Mouse (Mus musculus): ENCODE results near the gene Tcte2. TPM values are rescaled to one million over a fixed set of nuclear protein-coding genes. Genes with fewer than 3 reads are reported as not detected.
"Not testable (repeated sequence)": the region's sequence is repeated elsewhere in the genome, so short reads cannot be mapped to it uniquely, and the experiment has no call there.

Tcte2 gene
- not detected in 2 replicates for total RNA-seq (2017)

DNA sequence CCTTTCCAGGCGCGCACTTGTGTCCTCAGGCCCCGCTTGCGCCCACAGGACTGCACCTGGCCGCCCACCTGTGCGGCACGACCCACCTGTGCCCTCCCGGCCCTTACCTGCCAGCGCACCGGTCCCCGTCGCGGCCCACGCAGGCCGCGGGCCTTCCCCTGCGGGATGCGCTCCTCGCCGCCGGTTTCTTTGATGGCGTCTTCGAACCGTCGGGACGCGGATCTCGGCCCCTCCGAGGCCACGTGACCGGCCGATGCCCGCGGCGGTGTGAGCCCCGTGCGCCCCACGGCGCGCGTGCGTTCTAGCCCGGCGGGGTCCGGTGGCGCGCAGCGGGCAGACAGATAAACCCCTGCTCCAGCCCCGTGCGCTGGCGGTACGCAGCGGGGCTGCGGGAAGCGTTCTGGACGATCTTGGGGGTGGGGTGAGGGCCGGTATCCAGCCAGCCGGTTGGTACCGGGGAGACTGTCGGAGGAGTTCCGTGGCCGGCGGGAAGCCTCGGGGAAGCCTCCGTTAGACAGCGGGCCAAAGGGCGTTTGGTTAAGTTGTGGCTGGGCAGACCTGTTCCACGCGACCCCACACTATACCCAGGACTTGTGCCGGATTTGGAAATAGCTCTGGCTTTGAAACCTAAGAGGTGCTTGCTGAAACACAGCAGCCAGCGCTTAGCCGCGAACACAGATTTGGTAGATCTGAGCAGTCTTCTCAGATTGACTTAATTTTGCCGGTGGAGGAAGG lies at the start of gene Tcte2:
TSS of gene Tcte2 (minus strand) at position 647 of the 735 bp plus-strand sequence.
- ATAC-seq (ENCODE audit: extremely low read depth, insufficient number of reproducible peaks, low FRiP score, poor library complexity, severe bottlenecking) = no peak

- no peak for ATAC-seq (ENCODE audit: extremely low read depth, insufficient number of reproducible peaks, low FRiP score, poor library complexity, severe bottlenecking)
Observed at GRCm38 (mm10) chr17:13806016-13806415, 44.4 kb upstream of the Tcte2 start.

DNA sequence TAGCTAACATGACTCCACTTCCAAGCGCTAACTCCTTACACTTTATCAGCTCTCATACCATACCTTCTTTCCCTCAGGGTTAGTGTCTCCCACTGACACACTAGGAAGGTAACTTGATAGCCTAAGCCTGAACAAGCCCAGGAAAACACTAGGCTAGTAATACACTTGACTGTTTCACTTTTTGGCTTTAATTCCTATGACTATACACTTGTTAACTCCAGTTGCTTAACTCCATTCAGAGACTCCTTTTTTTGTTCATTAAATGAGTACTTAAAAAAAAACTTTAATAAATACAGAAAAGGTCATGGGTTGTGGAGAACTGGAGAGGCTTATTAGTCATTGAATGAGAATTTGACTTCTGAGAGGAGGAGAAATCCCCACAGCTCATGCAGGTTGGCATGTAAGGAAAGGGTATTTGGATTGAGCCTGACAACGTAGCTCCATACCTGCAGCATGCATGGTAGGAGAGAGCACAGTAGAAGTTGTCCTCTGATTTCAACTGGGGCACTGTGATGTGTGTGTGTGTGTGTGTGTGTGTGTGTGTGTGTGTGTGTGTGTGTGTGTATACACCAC lies 41.3 kb upstream of the Tcte2 start:
- no peak for ATAC-seq (ENCODE audit: extremely low read depth, insufficient number of reproducible peaks, low FRiP score, poor library complexity, severe bottlenecking)

DNA sequence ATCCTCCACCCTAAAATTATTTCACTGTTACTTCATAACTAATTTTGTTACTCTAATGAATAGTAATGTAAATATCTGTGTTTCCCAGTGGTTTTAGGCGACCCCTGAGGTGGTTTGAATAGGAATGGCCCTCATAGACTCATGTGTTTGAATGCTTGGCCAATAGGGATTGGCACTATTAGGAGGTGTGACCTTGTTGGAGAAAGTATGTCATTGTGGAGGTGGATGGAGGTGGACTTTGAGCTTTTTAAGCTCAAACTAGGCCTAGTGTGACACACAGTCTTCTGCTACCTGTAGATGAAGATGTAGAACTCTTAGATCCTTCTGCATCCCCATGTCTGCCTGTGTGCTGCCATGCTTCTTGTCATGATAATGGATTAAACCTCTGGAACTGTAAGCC lies 36.1 kb upstream of the Tcte2 start:
- no peak for ATAC-seq (ENCODE audit: extremely low read depth, insufficient number of reproducible peaks, low FRiP score, poor library complexity, severe bottlenecking)

- ATAC-seq (ENCODE audit: extremely low read depth, insufficient number of reproducible peaks, low FRiP score, poor library complexity, severe bottlenecking) = not testable (repeated sequence)
Observed at GRCm38 (mm10) chr17:13790033-13790432, 28.4 kb upstream of the Tcte2 start.

- no peak for ATAC-seq (ENCODE audit: extremely low read depth, insufficient number of reproducible peaks, low FRiP score, poor library complexity, severe bottlenecking)
Observed at GRCm38 (mm10) chr17:13783469-13783868, 21.8 kb upstream of the Tcte2 start.

GRCm38 (mm10) chr17:13781948-13782347 lies 20.3 kb upstream of the Tcte2 start:
- no peak for ATAC-seq (ENCODE audit: extremely low read depth, insufficient number of reproducible peaks, low FRiP score, poor library complexity, severe bottlenecking)

DNA sequence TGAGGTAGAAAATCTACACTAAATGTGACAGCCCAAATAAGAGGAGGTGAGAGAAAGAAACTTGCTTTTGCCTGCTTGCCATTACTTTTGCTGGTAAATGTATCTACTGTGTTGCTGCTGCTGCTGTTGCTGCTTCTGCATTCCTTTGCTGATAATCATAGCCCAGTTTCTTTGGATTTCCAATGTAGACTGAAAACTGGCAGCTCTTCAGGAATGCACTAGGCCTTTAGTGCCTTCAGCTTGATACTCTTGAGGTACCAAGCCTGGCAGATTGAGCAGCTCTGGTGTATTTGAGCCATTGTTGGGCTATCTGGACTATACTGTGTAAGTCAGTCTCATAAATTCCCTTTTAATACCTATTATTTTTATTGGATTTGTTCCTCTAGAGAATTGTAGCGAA lies 17.2 kb upstream of the Tcte2 start:
- ATAC-seq (ENCODE audit: extremely low read depth, insufficient number of reproducible peaks, low FRiP score, poor library complexity, severe bottlenecking) = no peak

DNA sequence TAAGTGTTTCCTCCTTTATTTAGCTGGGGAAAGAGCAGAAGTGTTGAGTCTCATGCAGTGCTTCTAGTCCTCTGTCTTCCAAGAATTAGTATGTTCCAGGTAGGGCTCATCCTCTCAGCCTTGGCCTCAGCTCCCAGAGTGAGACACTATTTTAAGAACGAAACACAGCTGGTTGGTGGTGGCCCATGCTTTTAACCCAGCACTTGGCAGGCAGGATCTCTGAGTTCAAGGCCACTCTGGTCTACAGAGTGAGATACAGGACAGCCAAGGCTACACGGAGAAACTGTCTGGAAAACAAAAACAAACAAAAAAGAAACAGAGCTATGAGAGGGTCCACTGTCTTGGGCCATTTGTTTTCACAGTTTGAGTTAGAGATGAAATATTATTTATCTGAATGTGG lies 16.1 kb upstream of the Tcte2 start:
- no peak for ATAC-seq (ENCODE audit: extremely low read depth, insufficient number of reproducible peaks, low FRiP score, poor library complexity, severe bottlenecking)

DNA sequence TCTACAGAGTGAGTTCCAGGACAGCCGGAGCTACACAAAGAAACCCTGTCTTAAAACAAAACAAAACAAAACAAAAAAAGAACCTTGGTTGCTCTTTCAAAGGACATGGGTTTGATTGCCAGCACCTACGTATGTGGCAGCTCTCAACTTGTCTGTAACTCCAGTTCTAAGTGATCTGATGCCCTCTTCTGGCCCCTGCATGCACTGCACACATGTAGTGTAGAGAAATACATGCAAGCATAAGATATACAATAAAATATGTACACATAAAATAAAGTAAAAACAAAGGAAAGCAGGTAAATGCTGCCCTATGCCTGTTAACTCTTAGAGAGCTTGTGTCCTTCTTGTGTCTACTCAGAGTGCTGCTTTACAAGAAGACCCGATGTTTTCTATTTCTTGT lies 7.6 kb upstream of the Tcte2 start:
- no peak for ATAC-seq (ENCODE audit: extremely low read depth, insufficient number of reproducible peaks, low FRiP score, poor library complexity, severe bottlenecking)

DNA sequence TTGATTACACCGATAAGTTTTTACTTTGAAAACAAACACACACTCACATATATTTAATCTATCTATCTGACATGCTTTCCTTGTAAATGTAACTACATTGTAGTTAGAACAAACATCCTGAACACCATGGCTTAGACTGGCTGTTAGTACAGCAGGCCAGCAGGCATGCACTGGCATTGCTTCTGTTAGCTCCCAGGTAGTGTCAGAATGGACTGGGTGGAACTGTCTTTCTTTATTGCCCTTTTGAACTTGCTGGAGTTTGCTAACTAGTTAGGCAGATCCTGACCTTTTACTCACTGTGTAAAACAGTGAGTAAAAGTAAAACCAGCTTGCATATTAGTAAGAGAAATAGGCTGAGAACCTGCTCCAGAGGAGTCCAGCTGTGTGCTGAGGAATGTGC lies 6.9 kb upstream of the Tcte2 start:
- no peak for ATAC-seq (ENCODE audit: extremely low read depth, insufficient number of reproducible peaks, low FRiP score, poor library complexity, severe bottlenecking)

- ATAC-seq (ENCODE audit: extremely low read depth, insufficient number of reproducible peaks, low FRiP score, poor library complexity, severe bottlenecking) = not testable (repeated sequence)
Observed at GRCm38 (mm10) chr17:13764911-13765310, 3.3 kb upstream of the Tcte2 start.

DNA sequence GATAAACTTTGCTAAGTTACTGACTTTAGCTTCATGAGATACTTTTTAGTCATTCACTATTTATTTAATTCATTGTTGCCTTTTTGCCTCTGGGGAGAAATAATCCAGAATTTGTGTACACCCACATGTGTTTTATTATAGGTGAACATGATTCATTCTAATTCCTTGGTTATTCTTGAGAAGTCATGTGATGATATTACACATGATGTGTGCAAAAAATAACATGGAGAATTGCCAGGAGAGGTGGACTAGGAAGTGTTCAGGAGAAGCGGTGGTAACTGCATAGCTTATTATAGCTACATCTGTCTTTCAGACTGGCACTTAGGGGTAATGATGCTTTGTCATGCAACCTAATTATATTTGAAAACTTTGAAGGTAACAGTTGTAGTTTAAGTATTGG lies 2.2 kb upstream of the Tcte2 start:
- ATAC-seq (ENCODE audit: extremely low read depth, insufficient number of reproducible peaks, low FRiP score, poor library complexity, severe bottlenecking) = no peak

DNA sequence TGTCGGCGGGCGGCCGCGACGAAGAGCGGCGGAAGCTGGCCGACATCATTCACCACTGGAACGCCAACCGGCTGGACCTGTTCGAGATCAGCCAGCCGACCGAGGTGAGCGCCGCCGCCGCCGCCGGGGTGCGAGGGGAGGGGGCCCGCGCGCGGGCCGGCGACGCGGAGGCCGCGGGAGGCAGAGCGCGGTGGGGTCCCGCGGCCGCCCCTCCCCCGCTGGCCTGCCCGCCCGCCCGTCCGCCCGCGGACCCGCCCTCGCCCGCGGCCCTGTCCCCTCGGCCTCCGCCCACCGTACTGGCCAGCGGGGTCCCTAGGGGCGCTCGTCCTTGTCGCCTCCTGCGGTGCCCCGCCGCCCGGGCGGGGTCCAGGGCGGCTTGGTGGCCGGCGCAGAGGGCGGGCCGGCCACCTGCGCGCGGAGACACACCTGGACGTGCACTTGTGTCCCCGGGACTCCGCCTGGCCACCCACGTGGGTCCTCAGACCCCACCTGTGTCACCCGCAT lies 898 bp downstream of the Tcte2 start:
- 0 out of 2 replicates have a peak, but pooled peaks have one; percentile 16 for ATAC-seq (ENCODE audit: extremely low read depth, insufficient number of reproducible peaks, low FRiP score, poor library complexity, severe bottlenecking)

DNA sequence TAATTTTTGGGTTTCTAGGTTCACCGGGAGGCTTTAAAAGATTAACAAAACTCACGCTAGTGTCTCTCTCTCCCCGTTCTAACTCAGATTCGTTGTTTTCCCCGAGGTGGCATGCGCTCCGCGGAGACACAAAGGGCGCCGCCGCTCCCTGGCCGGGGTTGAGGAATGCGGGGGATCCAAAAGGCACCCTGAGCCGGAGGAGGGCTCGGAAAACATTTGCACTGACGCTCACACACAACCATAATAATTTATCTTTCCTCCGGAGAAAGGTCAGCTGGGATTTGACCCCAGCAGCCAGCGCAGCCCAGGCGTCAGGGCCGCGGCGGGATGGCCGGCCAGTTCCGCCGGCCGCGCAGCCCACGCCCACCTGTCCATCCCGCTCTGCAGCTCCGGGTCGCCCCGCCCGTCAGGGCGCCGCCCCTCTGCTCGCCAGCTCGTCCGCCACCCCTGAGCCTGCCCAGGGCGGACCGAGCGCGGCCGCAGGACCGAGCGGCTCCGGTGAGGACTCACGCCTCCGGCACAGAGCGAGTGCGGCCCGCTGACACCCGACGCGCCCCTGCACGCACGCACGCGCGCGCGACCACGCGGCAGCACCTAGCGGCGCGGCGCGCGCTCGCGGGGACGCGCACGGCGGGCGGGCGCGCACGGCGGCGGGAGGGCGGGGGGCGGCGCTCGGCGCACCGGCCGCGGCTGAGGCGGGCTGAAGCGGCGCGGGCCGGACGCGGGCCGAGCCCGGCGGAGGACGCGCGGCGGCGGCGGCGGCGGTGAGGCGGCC lies 1.6 kb downstream of the Tcte2 start, which contains the start of gene Afdn:
TSS of gene Afdn (plus strand) at position 687 of the 775 bp plus-strand sequence.
- ATAC-seq (ENCODE audit: extremely low read depth, insufficient number of reproducible peaks, low FRiP score, poor library complexity, severe bottlenecking) = 0 out of 2 replicates have a peak, but pooled peaks have one; percentile 23

DNA sequence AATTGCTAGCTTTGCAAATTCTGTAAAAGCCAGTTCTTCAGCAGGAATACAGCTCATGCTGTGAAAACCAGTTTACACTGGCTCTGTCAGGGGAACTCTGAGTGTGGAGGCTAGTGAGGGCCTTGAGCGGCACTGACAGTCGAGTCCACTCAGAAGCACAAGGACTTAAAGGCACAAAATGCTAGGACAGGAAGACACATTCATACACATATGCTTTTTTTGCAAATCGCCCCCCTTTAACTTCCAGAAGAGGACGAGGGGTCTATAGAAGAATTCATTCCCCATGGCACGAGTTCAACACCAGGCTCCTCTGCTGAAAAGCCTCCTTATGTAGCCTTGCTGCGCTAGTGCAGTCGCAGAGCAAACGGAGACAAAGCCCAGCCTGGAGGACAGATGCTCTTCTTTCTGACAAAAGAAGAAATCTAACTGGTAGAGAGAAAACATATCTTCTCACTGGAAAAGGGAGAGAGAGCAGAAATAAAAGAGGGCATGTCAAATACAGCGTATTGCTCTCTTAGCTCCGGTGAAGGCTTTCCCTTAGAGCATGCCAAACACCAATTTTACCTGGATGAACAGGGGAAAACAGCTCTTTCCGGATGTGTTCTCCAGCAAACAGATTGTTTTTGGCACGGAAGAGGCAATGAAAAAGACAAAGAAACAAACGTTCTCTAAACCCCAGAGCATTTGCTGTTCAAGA lies 2.3 kb downstream of the Tcte2 start:
- no peak for ATAC-seq (ENCODE audit: extremely low read depth, insufficient number of reproducible peaks, low FRiP score, poor library complexity, severe bottlenecking)

- no peak for ATAC-seq (ENCODE audit: extremely low read depth, insufficient number of reproducible peaks, low FRiP score, poor library complexity, severe bottlenecking)
Observed at GRCm38 (mm10) chr17:13758586-13758985, 3.0 kb downstream of the Tcte2 start.

DNA sequence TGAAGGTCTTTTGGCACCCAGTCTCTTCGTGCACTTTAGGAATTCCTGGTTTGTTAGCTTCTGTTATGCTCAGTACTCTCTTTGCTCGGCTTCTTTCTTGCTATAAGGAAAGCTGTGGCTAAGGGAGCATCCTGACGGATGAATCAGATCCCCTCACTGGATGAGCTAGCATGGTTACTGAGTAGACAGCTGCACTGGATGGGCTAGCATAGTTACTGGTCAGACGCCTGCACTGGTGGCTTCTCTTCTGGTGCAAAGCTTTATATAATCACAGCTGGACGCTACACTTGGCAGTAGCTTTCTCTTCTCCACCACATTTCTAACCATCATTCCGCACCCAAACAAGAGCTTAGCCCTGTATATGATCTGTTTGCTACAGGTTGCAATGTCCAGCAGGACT lies 6.7 kb downstream of the Tcte2 start:
- no peak for ATAC-seq (ENCODE audit: extremely low read depth, insufficient number of reproducible peaks, low FRiP score, poor library complexity, severe bottlenecking)

GRCm38 (mm10) chr17:13753918-13754317 lies 7.7 kb downstream of the Tcte2 start:
- no peak for ATAC-seq (ENCODE audit: extremely low read depth, insufficient number of reproducible peaks, low FRiP score, poor library complexity, severe bottlenecking)
